Mouse (Mus musculus): Measurements from ENCODE around the gene Twnk.

Gene Twnk

GRCm38 (mm10) chr19:45005444-45005843 lies at the start of gene Twnk:
Gene Twnk, plus strand, starts transcription at chr19:45005663.
- peak; percentile 71 to 76 for DNase-seq

- DNase-seq = no peak
These were observed 45.8 kb upstream of the Twnk start for GRCm38 (mm10) chr19:44959633-44960032.

- DNase-seq = no peak
These were observed 39.5 kb upstream of the Twnk start for GRCm38 (mm10) chr19:44965978-44966377.

GRCm38 (mm10) chr19:44968329-44968728 lies 37.1 kb upstream of the Twnk start:
- no peak for DNase-seq

- no peak for DNase-seq
These were observed 28.8 kb upstream of the Twnk start for GRCm38 (mm10) chr19:44976636-44977035.

GRCm38 (mm10) chr19:44977148-44977547 lies 28.3 kb upstream of the Twnk start:
- DNase-seq = no peak

- DNase-seq = no peak
These were observed 24.7 kb upstream of the Twnk start for GRCm38 (mm10) chr19:44980787-44981186.

GRCm38 (mm10) chr19:44982477-44983115 lies 22.9 kb upstream of the Twnk start:
- no peak for DNase-seq

GRCm38 (mm10) chr19:44983366-44983765 lies 22.1 kb upstream of the Twnk start:
- DNase-seq = no peak

GRCm38 (mm10) chr19:44984420-44984819 lies 21.0 kb upstream of the Twnk start:
- no peak for DNase-seq

- no peak for DNase-seq
These were observed 20.1 kb upstream of the Twnk start for GRCm38 (mm10) chr19:44985159-44985988.

GRCm38 (mm10) chr19:44987004-44987403 lies 18.5 kb upstream of the Twnk start:
- no peak for DNase-seq

GRCm38 (mm10) chr19:44987851-44988250 lies 17.6 kb upstream of the Twnk start:
- DNase-seq = no peak

- DNase-seq = no peak
These were observed 17.1 kb upstream of the Twnk start for GRCm38 (mm10) chr19:44988321-44988720.

GRCm38 (mm10) chr19:44988831-44989566 lies 16.5 kb upstream of the Twnk start, which contains the start of gene Sema4g:
Gene Sema4g, plus strand, starts transcription at chr19:44989101.
- DNase-seq = peak in 1 of 2 experiments; percentile 9

- DNase-seq = no peak
These were observed 15.6 kb upstream of the Twnk start for GRCm38 (mm10) chr19:44989567-44990495.

- no peak for DNase-seq
These were observed 14.4 kb upstream of the Twnk start for GRCm38 (mm10) chr19:44991031-44991430.

- no peak for DNase-seq
These were observed 13.2 kb upstream of the Twnk start for GRCm38 (mm10) chr19:44992246-44992645.

GRCm38 (mm10) chr19:44992712-44993111 lies 12.8 kb upstream of the Twnk start:
- DNase-seq = no peak

- DNase-seq = no peak
These were observed 7.7 kb upstream of the Twnk start for GRCm38 (mm10) chr19:44997786-44998185.

- DNase-seq = no peak
These were observed 5.8 kb upstream of the Twnk start for GRCm38 (mm10) chr19:44999647-45000046.

GRCm38 (mm10) chr19:45002301-45002700 lies 3.2 kb upstream of the Twnk start:
- DNase-seq = no peak
